Mouse (Mus musculus) kidney, adult 2 months (tissue): ENCODE results near the gene Hc. TPM values are rescaled to one million over a fixed set of nuclear protein-coding genes. Genes with fewer than 3 reads are reported as not detected.

Source experiments
- DNase-seq: peaks from one replicate; pipeline ENCODE4 v3.0.0; 2021
- H3K27ac ChIP-seq: fragments of 200-500 bp; 2 replicates; pipeline ENCODE4 v1.5.1; 2012; ENCODE audit warnings: low read depth, low read length, control low read depth, inconsistent platforms; ENCODE audit not compliant: insufficient read depth
- H3K27me3 ChIP-seq: fragments of 200-500 bp; replicated peaks from 2 replicates; pipeline ENCODE4 v1.6.1; 2012; ENCODE audit warnings: mild to moderate bottlenecking, moderate library complexity, low read length, inconsistent platforms; ENCODE audit not compliant: control insufficient read depth, insufficient read depth
- H3K36me3 ChIP-seq: fragments of 200-500 bp; 2 replicates; pipeline ENCODE4 v1.6.1; 2012; ENCODE audit warnings: mild to moderate bottlenecking, moderate library complexity, low read length, inconsistent platforms; ENCODE audit not compliant: control insufficient read depth, insufficient read depth
- H3K4me1 ChIP-seq: fragments of 200-500 bp; 2 replicates; pipeline ENCODE4 v1.6.1; 2011; ENCODE audit warnings: low read length; ENCODE audit not compliant: control insufficient read depth, insufficient read depth
- H3K4me3 ChIP-seq: fragments of 200-500 bp; 2 replicates; pipeline ENCODE4 v1.5.1; 2011; ENCODE audit warnings: mild to moderate bottlenecking, low read depth, low read length, control low read depth; ENCODE audit not compliant: insufficient read depth
- CTCF ChIP-seq: fragments of 200-500 bp; conservative IDR thresholded peaks from 2 replicates; pipeline ENCODE4 v1.5.1; 2011; ENCODE audit warnings: low read depth, mild to moderate bottlenecking, control low read depth, low read length, moderate library complexity, mixed read lengths; ENCODE audit not compliant: insufficient read depth, insufficient read length
- POLR2A ChIP-seq: fragments of 200-500 bp; IDR thresholded peaks from one replicate; pipeline ENCODE4 v1.6.1; 2011; ENCODE audit warnings: low read depth, low read length, control low read depth
- WGBS: fragments of 180-500 bp; shearing (Covaris S2); methylation state at CpG from one replicate; pipeline ENCODE4 v1.1.7; 2018; 5-methylcytosine and 5-hydroxymethylcytosine counted together
- polyA plus RNA-seq: library from polyadenylated mRNA; depleted of rRNA; stranded (reverse); fragments of >200 nt; gene quantifications from 2 replicates; pipeline ENCODE4 v1.2.3, GENCODE M21; 2012

Hc gene
- polyA plus RNA-seq, 1 experiment, result 0.13 TPM

GRCm38 (mm10) chr2:34953018-34953417 is 108.2 kb downstream of the Hc start:
- DNase-seq, result no peak
- H3K4me1 ChIP-seq, result no peaks in the 10 kb centered on the region
- TF ChIP-seq CTCF (no peak), POLR2A (no peak)
- H3K4me3 ChIP-seq, result no peak overlapping the region
- 66% methylated on average over 4 of the region's 4 CpGs for WGBS
- no peaks in the 10 kb centered on the region for H3K36me3 ChIP-seq
- no peak overlapping the region for H3K27ac ChIP-seq
- H3K27me3 ChIP-seq, result no peaks in the 10 kb centered on the region

DNA sequence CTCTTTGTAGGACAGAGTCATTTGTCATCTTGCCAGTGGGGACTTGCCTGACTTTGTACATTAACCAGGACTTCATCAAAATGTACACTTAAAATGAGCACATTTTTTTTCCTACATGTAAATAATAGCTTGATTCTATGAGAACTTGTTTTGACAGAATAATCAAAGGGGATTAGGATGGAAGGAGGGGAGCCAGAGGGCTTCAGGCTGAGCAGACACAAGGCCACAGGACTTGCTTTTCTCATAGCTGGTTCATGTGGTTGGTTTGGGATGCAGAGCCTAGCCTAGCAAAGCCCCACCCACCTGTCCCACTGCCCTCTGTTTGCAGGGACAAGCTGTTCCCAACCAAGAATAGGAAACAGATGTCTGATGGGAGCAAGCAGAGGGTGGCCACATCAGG is 109.8 kb downstream of the Hc start:
- H3K4me3 ChIP-seq, result no peak overlapping the region
- no peaks in the 10 kb centered on the region for H3K27me3 ChIP-seq
- no peaks in the 10 kb centered on the region for H3K36me3 ChIP-seq
- TF ChIP-seq POLR2A (no peak), CTCF (no peak)
- DNase-seq, result no peak
- no peak overlapping the region for H3K27ac ChIP-seq
- H3K4me1 ChIP-seq, result no peaks in the 10 kb centered on the region

DNA sequence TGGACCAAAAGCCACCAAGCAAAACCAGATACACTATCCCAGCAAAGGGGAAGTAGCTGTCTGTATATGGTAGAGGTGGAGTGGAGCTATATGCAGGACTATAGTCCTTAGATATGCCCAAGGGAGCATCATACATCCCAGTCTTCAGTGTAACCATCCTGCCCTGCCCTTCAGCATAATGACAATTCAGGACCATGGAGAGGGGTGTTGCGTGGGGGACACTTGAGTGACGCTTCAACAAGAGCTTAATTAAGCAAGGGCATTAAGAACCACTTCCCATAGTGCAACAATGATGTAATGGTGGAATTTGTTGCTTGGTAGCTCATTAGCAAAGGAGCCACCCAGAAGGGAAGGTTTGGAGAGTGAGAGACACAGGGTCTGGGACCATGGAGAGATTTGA is 112.6 kb downstream of the Hc start:
- TF ChIP-seq CTCF (no peak), POLR2A (no peak)
- Histone ChIP-seq H3K27me3 (no peaks in the 10 kb centered on the region), H3K4me3 (no peak overlapping the region), H3K36me3 (no peaks in the 10 kb centered on the region), H3K4me1 (no peaks in the 10 kb centered on the region), H3K27ac (no peak overlapping the region)
- 37% methylated on average over 2 of the region's 2 CpGs for whole genome bisulfite sequencing
- no peak for DNase-seq

DNA sequence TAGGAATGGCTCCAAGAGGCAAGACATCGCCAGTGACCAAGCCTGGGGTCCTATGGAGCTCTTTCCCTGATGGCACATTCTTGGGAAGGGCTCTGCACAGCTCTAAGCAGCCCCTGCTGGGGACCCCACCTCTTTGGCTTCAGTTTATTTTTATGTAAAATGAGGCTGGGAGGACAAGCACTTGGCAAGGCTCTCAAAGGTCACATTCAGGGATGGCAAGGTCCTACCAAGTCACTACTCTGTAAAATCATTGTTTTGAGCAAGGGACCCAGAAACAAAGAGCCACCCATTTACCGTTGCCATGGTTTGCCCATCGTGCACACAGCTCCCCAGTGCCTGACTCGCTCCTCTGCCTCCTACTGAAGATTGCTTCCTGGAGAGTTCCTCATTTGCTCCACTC is 115.2 kb downstream of the Hc start:
- TF ChIP-seq POLR2A (no peak), CTCF (no peak)
- DNase-seq, result no peak
- H3K27me3 ChIP-seq, result no peaks in the 10 kb centered on the region
- no peaks in the 10 kb centered on the region for H3K4me1 ChIP-seq
- no peaks in the 10 kb centered on the region for H3K36me3 ChIP-seq
- H3K4me3 ChIP-seq, result no peak overlapping the region
- 78% methylated on average over 4 of the region's 4 CpGs for WGBS
- no peak overlapping the region for H3K27ac ChIP-seq

GRCm38 (mm10) chr2:34945580-34945979 is 115.7 kb downstream of the Hc start:
- 68% methylated on average over 4 of the region's 4 CpGs for WGBS
- DNase-seq, result no peak
- Histone ChIP-seq H3K36me3 (no peaks in the 10 kb centered on the region), H3K27me3 (no peaks in the 10 kb centered on the region), H3K4me1 (no peaks in the 10 kb centered on the region), H3K27ac (no peak overlapping the region), H3K4me3 (no peak overlapping the region)
- TF ChIP-seq POLR2A, result no peak
- no peak for TF ChIP-seq CTCF

DNA sequence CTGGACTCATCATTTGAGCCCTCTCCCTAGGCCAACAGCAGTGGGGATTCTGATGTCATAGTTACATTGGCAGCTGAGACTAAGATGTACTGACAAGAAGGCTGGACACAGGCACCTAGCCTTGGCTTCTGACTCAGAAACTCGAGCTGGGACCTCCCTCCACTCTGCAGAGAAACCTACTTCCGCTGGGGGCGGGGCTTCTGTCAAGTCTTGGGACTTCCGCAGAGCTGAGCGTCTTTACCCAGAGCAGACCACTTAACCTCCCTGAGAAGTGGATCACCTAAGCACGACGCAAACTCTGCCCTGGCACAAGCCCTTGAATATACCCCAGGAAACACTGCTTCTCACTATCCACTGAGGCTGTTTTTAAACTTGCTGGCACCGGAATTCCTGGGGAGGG is 116.5 kb downstream of the Hc start:
- WGBS, result 31% methylated on average over 8 of the region's 8 CpGs
- Histone ChIP-seq H3K4me1 (no peaks in the 10 kb centered on the region), H3K36me3 (no peaks in the 10 kb centered on the region), H3K4me3 (no peak overlapping the region), H3K27ac (no peak overlapping the region), H3K27me3 (no peaks in the 10 kb centered on the region)
- no peak for TF ChIP-seq CTCF
- no peak for TF ChIP-seq POLR2A
- peak; percentile 49 for DNase-seq

DNA sequence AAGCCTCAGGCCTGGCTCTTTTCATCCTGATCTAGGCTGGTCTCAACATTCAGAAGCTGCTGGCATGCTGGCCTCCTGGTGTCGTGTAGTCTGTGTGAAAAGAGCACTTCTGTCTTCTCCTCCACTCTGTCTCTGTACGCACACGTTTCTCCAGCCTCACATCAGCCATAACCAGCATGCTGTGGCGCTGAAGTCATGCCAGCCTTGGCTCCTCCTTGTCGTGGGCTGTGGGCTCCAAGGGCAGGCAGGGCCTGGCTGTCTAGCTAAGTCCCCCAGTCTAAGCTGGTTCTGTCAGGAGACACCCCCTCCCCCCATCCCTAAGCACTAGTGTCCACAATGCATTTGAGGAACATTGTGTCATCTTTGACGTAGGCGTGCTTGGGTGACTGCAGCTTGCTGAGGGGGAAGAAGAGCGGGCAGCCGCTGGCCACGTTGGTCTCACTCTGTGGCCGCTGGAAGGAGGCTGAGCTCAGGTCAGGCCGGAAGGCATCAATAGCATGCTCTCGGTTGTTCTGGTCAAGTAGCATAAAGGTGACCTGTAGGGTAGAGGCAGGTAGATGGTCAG is 117.6 kb downstream of the Hc start:
- Histone ChIP-seq H3K27ac (no peak overlapping the region), H3K4me3 (no peak overlapping the region), H3K36me3 (no peaks in the 10 kb centered on the region), H3K27me3 (no peaks in the 10 kb centered on the region), H3K4me1 (no peaks in the 10 kb centered on the region)
- no peak for TF ChIP-seq CTCF
- TF ChIP-seq POLR2A, result no peak
- no peak for DNase-seq
- 64% methylated on average over 13 of the region's 13 CpGs for WGBS

DNA sequence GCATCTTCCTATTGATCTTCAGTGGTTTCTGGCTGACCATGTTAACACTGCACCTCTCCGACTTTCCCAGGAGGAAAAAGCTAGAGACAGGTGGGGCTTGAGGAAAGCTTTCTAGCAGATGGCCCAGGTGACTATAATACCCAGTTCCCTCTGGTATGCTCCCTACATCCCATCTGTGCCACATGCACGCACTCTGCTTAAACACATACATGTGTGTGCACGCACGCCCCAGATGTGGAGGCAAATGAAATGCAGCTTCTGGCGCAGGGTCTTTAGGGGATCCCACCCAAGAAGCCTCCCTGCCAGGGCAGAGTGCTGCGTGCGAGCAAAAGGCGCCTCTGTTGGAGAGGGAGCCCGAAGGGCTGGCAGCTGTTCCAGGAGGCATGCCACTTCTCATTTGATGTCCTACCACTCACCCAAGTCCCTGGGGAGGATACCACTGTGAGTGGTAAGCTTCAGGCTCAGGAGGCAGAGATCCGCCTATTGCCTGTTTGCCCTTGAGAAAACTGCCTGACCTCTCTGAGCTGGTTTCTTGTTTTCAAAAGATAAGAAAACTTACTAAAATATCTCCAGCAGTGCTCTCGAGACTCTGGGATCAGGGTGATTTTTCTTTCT is 120.1 kb downstream of the Hc start:
- 86% methylated on average over 11 of the region's 11 CpGs for WGBS
- DNase-seq, result no peak
- no peaks in the 10 kb centered on the region for H3K36me3 ChIP-seq
- H3K27ac ChIP-seq, result no peak overlapping the region
- no peak for TF ChIP-seq POLR2A
- no peak for TF ChIP-seq CTCF
- no peak overlapping the region for H3K4me3 ChIP-seq
- H3K27me3 ChIP-seq, result no peaks in the 10 kb centered on the region
- no peaks in the 10 kb centered on the region for H3K4me1 ChIP-seq
